Mouse (Mus musculus): Measurements from ENCODE around the gene Top2a. TPM values are rescaled to one million over a fixed set of nuclear protein-coding genes. Genes with fewer than 3 reads are reported as not detected.
"Not testable (repeated sequence)": the region's sequence is repeated elsewhere in the genome, so short reads cannot be mapped to it uniquely, and the experiment has no call there.

Gene Top2a
- polyA plus RNA-seq, 1 experiment from 2014 or later: 225 TPM

DNA sequence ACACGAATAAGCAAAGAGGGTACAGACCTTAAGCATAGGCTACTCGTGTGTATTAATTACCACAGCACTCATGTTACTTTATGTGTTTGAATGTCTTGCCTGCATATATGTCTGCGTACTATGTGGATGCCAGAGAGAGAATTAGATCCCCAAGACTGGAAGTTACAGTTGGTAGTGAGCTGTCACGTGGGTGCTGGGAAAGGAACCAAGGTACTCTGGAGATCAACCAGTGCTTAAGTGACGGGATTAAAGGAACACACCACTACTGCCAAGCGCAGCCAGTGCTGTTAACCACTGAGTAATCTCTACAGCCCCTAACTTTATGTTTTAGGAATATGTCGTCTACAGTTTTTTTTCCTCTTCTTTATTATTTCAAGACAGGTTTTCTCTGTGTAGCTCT lies 28.0 kb downstream of the Top2a start:
- no peak for DNase-seq (ENCODE audit: low spot score)
- WGBS: 95% methylated on average over 7 of the region's 7 CpGs
- Histone ChIP-seq H3K9me3 (no peaks in the 10 kb centered on the region), H3K4me3 (no peak overlapping the region), H3K4me1 (replicated peaks) (no peaks in the 10 kb centered on the region), H3K27ac (no peak overlapping the region), H3K36me3 (peaks cover 100% of the 10 kb centered on the region), H3K27me3 (ENCODE audit: insufficient read depth, poor library complexity, severe bottlenecking) (no peaks in the 10 kb centered on the region)

DNA sequence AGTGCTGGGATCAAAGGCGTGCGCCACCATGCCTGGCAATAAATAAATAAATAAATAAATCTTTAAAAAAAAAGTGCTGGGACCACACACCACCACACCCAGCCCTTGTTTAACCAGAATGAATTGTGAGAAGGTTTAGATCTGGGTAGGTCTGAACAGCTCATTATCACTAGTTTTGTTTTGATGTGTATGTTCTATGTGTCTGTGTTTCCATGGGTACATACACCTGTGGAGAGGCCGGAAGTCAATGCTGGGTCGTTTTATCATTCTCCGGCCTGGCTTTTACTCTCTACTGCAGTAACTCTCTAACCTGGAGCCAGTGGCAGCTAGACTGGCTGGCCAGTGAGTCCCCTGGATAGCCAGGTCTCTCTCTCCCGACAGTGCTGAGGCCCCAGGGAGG lies 33.1 kb downstream of the Top2a start:
- Histone ChIP-seq H3K27me3 (ENCODE audit: insufficient read depth, poor library complexity, severe bottlenecking) (no peaks in the 10 kb centered on the region), H3K4me1 (replicated peaks) (no peaks in the 10 kb centered on the region), H3K27ac (no peak overlapping the region), H3K36me3 (peaks cover 72% of the 10 kb centered on the region), H3K4me3 (no peak overlapping the region), H3K9me3 (no peaks in the 10 kb centered on the region)
- DNase-seq (ENCODE audit: low spot score): no peak
- WGBS: 78% methylated on average over 6 of the region's 6 CpGs

DNA sequence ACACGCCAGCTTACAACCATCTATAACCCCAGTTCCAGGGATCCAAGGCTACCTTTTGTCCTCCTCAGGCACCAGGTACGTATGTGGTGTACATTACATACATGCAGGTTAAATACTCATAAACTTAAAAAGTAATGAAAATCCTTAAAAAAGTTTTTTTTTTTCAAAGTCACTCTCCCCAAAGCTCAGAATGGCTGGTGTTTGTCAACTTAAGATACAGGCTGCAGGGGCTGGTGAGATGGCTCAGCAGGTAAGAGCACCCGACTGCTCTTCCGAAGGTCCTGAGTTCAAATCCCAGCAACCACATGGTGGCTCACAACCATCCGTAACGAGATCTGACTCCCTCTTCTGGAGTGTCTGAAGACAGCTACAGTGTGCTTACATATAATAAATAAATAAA lies 35.7 kb downstream of the Top2a start:
- Histone ChIP-seq H3K27me3 (ENCODE audit: insufficient read depth, poor library complexity, severe bottlenecking) (peaks cover 16% of the 10 kb centered on the region), H3K36me3 (peaks cover 46% of the 10 kb centered on the region)
- not testable (repeated sequence) for H3K9me3 ChIP-seq; DNase-seq (ENCODE audit: low spot score); H3K4me3 ChIP-seq; H3K27ac ChIP-seq; H3K4me1 ChIP-seq (replicated peaks)
- WGBS: 93% methylated on average over 6 of the region's 6 CpGs

DNA sequence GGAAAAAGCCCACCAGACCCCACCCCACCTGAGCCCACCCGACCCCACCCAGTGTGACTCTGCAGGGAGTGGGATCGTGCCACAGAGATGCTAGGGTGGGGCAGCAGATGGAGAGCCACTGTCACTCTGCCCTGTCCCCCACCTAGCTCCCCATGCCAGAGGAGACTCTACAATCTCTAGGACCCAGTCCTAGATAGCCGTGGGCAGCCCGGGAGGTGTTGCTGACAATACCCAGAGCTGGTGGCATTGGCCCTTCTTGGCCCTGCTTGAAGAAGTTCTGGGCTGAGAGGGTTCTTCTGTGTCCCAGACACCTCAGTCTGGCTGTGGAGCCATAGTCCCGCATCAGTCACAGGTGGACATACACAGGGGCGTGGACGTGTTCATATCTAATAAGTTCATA lies 38.4 kb downstream of the Top2a start:
- no peak for DNase-seq (ENCODE audit: low spot score)
- Histone ChIP-seq H3K4me3 (no peak overlapping the region), H3K36me3 (peaks cover 18% of the 10 kb centered on the region; the same call in 1 of the 2 replicates), H3K9me3 (no peaks in the 10 kb centered on the region), H3K27ac (no peak overlapping the region), H3K4me1 (replicated peaks) (peaks cover 32% of the 10 kb centered on the region), H3K27me3 (ENCODE audit: insufficient read depth, poor library complexity, severe bottlenecking) (peaks cover 43% of the 10 kb centered on the region)
- 89% methylated on average over 7 of the region's 7 CpGs for WGBS

DNA sequence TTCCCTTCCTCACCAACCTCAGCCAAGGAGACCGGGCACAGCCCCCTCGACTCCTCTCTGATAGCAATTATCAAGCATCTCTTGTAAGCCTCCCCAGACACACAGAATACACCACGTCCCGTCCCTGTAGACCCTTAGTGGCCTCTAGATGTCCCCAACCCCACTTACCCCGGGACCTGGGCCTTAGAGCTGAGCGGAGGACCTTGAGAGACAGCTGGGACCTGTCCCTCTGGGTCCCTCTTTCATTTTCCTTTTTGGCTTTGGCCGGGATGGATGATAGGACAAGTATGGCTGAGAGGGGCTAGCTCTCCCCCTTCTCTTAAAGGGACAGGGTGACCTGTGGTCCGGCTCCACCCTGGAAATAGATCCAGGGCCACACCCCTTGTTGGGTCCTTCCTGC lies 40.4 kb downstream of the Top2a start:
- Histone ChIP-seq H3K9me3 (no peaks in the 10 kb centered on the region), H3K36me3 (peaks cover 6% of the 10 kb centered on the region; the same call in 1 of the 2 replicates), H3K27me3 (ENCODE audit: insufficient read depth, poor library complexity, severe bottlenecking) (peaks cover 50% of the 10 kb centered on the region), H3K4me3 (peak overlapping the region; percentile 63; the same call in 1 of the 2 replicates), H3K4me1 (replicated peaks) (peaks cover 40% of the 10 kb centered on the region), H3K27ac (no peak overlapping the region)
- no peak for DNase-seq (ENCODE audit: low spot score)
- WGBS: 49% methylated on average over 8 of the region's 8 CpGs

DNA sequence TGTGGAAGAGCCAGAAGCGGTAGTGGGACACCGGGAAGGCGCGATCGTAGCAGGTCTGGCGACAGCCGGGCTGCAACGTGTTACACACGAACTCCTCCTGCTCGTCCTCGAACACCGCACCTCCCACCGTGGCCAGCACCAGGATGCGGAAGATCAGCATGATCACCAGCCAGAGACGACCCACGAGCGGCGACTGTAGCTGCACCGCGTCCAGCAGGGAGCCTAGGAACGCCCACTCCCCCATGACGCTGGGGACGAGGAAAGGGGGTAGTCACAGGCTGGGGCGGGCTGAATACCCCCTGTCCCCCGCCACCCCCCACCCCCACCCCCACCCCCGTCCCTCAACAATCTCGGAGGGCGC lies 41.2 kb downstream of the Top2a start, which contains the start of gene Gjd3:
Gjd3 (minus strand) TSS at position 244 of the 361 bp plus-strand sequence.
- DNase-seq (ENCODE audit: low spot score): no peak
- Histone ChIP-seq H3K9me3 (no peaks in the 10 kb centered on the region), H3K27ac (peak within 1 kb of the TSS; percentile 83), H3K4me3 (peak within 1 kb of the TSS; percentile 63), H3K36me3 (0 out of 2 replicates have a peak, but pooled peaks cover 2% of the 10 kb centered on the region), H3K27me3 (ENCODE audit: insufficient read depth, poor library complexity, severe bottlenecking) (peaks cover 50% of the 10 kb centered on the region), H3K4me1 (replicated peaks) (peaks cover 41% of the 10 kb centered on the region)
- WGBS: under 1% methylated on average over 28 of the region's 28 CpGs

DNA sequence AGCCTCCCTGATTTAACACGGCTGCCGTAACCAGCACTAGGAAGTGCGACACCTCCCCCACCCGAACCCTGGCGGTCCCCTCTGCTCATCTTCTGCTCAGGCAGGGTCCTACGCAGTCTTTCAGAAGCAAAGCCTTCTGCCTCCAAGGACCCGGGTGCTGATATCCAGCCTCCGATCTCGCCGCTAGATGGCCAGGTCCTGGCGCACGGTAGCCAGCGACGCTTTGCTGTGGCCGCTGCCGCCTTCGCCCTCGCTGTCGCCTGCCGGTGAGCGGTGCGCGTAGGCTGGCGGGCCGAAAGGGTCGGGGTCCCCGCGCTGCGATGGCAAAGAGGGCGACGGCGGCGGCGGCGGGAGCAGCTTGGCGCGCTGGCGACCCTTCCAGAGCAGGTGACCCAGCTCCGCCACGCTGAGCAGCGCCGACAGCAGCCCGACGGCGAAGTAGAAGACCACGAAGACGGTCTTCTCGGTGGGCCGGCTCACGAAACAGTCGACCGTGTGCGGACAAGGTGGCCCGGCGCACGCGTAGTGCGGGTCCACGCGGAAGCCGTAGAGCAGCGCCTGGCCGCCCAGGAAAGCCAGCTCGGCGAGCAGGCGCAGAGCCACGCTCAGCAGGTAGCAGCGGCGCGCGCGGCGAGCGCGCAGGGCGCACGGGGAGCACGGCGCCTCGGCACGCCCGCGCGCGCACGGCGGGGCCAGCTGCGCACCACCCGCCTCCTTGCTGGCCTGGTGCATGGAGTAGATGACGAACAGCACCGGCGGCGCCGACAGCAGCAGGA lies 41.8 kb downstream of the Top2a start:
- Histone ChIP-seq H3K27ac (peak overlapping the region; percentile 83), H3K4me1 (replicated peaks) (peaks cover 41% of the 10 kb centered on the region), H3K36me3 (no peaks in the 10 kb centered on the region), H3K4me3 (peak overlapping the region; percentile 63), H3K9me3 (no peaks in the 10 kb centered on the region), H3K27me3 (ENCODE audit: insufficient read depth, poor library complexity, severe bottlenecking) (peaks cover 50% of the 10 kb centered on the region)
- peak; percentile 82 for DNase-seq (ENCODE audit: low spot score)
- under 1% methylated on average over 94 of the region's 94 CpGs for WGBS

DNA sequence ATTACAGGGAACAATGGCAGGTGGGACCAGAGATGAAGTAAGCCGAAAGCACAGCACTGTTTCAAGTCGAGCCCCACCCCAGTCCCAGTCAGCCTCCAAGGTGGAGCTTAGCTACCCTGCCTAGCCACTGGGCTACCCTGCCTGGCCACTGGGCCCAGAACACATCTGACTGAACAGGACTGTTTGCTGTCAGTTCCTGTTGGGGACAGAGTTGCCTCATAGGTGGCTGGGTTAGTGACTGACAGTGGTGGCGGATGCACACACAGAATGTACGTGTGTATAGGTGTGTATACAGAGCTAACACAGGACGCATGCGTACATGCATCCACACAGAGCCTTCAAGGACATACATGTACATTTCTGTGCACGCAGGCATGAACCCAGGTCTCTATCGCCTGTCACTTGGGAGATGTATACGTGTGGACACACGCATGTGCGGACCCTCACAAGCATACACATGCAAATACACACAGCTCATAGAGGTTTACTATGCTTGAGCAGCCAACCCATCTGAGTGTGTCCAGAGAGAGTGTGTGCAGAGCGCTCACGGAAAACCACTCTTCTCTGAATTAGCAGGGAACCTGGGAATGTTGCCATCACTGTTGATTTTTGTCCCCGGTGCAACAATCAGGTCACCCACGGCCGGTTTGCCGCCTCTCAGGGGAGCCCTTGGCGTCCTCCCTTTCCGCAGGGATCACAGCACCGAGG lies 42.5 kb downstream of the Top2a start:
- peaks cover 50% of the 10 kb centered on the region for H3K27me3 ChIP-seq (ENCODE audit: insufficient read depth, poor library complexity, severe bottlenecking)
- H3K9me3 ChIP-seq: no peaks in the 10 kb centered on the region

DNA sequence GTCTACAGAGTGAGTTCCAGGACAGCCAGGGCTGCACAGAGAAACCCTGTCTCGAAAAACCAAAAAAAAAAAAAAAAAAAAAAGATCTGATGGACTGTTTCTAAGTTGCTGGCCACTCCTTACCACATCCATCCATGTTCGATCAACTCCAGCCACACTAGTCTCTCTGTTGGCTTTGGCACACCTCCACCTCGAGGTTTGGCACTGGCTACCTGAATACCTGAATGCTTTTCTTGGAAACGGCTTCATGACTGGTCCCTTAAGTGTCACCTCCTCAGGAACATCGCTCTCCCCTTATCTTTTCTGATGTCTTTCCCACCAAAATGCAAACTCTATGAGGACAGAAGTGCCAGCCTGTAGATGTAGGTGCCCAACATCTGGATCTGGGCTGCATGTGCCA lies 44.6 kb downstream of the Top2a start:
- Histone ChIP-seq H3K9me3 (no peaks in the 10 kb centered on the region), H3K36me3 (peaks cover 10% of the 10 kb centered on the region), H3K27me3 (ENCODE audit: insufficient read depth, poor library complexity, severe bottlenecking) (peaks cover 45% of the 10 kb centered on the region), H3K4me3 (no peak overlapping the region), H3K27ac (no peak overlapping the region), H3K4me1 (replicated peaks) (peaks cover 44% of the 10 kb centered on the region)
- 81% methylated on average over 5 of the region's 5 CpGs for WGBS
- DNase-seq (ENCODE audit: low spot score): no peak

More for the DNA sequence above, 42.5 kb downstream of the Top2a start:
- WGBS: 36% methylated on average over 20 of the region's 20 CpGs
- Histone ChIP-seq H3K4me1 (replicated peaks) (peaks cover 41% of the 10 kb centered on the region), H3K36me3 (no peaks in the 10 kb centered on the region), H3K27ac (peak overlapping the region; percentile 83), H3K4me3 (peak overlapping the region; percentile 63)
- no peak for DNase-seq (ENCODE audit: low spot score)

DNA sequence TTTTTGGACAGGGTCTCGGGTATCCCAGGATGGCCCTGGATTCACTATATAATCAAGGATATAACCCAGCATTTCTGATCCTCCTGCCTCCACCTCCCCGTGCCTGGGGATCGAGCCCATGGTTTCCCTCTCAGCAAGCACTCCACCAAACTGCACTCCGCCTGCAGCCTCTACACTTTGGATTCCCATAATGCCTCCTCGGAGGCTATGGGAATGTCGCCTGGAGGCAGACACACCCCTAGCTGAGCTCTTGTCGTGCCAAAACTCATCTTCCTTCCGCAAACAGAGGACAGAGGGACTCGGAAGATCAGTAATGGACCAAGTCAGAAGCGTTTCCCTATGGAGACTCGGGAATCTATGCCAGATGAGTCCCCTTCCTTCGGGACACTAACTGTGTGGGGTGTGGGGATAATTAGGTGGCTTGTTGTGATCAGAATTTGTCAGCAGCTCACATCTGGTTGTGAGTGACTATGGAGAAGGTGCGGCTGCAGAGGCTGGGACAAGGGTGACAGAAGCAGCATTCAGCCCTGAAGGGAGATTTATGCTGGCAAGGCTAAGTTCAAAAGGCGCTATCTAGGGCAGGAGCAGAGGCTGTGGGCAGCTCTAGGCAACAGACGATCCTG lies 45.4 kb downstream of the Top2a start:
- DNase-seq (ENCODE audit: low spot score): no peak
- no peaks in the 10 kb centered on the region for H3K9me3 ChIP-seq
- H3K4me3 ChIP-seq: no peak overlapping the region
- peaks cover 16% of the 10 kb centered on the region for H3K36me3 ChIP-seq
- H3K27me3 ChIP-seq (ENCODE audit: insufficient read depth, poor library complexity, severe bottlenecking): peaks cover 38% of the 10 kb centered on the region
- 0 out of 2 replicates have a peak overlapping the region, but pooled peaks have one; percentile 35 for H3K27ac ChIP-seq
- 70% methylated on average over 15 of the region's 15 CpGs for WGBS
- peaks cover 46% of the 10 kb centered on the region for H3K4me1 ChIP-seq (replicated peaks)

DNA sequence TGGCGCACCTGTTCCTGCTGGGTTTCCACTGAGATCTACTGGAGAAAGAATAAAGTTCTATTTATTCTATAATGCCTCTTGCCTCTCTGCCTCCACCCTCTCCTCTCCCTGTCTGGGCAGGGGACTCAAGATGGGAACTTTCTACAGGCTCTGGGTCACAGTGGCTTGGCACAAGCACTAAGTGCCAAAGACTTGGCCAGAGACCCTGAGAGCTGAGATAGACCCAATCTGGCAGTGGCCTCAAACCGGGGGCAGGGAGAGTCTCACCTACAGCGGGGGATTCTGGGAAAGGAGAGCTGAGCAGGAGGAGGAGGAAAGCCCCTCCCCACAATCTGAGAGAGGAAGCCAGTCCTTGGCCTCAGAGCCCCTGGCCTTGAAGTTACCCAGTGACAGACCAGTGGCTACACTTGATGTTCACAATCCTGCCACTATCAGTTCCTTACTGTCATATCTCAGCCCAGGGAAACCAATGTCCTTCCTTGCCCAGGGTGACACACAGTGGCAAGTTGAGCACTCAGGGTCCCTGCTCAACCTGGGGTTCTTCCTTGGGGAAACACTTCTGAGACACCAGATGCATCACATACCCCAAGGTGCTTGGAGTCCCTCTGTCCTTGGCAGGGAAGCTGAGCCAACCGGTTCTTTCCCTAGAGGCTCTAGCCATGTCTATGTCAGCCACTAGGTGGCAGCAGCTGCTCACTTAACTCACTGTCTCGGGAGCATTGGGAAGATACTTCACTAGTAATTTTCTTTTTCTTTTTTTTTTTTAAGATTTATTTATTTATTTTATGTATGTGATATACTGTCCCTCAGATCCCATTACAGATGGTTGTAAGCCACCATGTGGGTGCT lies 48.9 kb downstream of the Top2a start:
- H3K9me3 ChIP-seq: no peaks in the 10 kb centered on the region
- no peak overlapping the region for H3K4me3 ChIP-seq
- H3K27me3 ChIP-seq (ENCODE audit: insufficient read depth, poor library complexity, severe bottlenecking): peaks cover 11% of the 10 kb centered on the region
- peaks cover 43% of the 10 kb centered on the region for H3K4me1 ChIP-seq (replicated peaks)
- H3K27ac ChIP-seq: no peak overlapping the region
- DNase-seq (ENCODE audit: low spot score): peak; percentile 67
- 56% methylated on average over 5 of the region's 5 CpGs for WGBS
- peaks cover 52% of the 10 kb centered on the region for H3K36me3 ChIP-seq

DNA sequence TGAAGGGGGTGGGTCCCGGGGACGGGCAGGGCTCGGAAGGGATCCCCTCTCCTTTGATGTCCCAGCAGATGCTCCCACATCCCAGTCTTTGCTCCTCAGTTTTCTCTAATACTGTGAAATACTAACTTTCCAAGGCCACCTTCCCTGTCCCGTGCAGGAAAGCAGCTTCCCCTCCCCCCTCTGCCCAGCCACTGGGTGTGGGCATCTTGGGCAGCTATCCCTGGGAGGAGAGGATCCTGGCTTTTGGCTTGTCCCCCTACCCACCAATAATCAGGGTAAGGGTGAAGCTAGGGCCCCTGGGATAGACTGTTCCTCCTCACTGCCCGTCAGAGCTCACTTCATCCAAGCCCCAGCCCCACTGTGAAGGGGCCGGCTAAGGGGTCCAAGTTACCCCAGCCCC lies 49.8 kb downstream of the Top2a start:
- DNase-seq (ENCODE audit: low spot score): no peak
- WGBS: 76% methylated on average over 6 of the region's 6 CpGs
- H3K27me3 ChIP-seq (ENCODE audit: insufficient read depth, poor library complexity, severe bottlenecking): peaks cover 9% of the 10 kb centered on the region; the same call in 1 of the 2 replicates
- no peak overlapping the region for H3K4me3 ChIP-seq
- H3K9me3 ChIP-seq: no peaks in the 10 kb centered on the region
- no peak overlapping the region for H3K27ac ChIP-seq
- H3K4me1 ChIP-seq (replicated peaks): peaks cover 51% of the 10 kb centered on the region
- H3K36me3 ChIP-seq: peaks cover 56% of the 10 kb centered on the region
